Mouse (Mus musculus): ENCODE data around the gene Gucy2f.

DNA sequence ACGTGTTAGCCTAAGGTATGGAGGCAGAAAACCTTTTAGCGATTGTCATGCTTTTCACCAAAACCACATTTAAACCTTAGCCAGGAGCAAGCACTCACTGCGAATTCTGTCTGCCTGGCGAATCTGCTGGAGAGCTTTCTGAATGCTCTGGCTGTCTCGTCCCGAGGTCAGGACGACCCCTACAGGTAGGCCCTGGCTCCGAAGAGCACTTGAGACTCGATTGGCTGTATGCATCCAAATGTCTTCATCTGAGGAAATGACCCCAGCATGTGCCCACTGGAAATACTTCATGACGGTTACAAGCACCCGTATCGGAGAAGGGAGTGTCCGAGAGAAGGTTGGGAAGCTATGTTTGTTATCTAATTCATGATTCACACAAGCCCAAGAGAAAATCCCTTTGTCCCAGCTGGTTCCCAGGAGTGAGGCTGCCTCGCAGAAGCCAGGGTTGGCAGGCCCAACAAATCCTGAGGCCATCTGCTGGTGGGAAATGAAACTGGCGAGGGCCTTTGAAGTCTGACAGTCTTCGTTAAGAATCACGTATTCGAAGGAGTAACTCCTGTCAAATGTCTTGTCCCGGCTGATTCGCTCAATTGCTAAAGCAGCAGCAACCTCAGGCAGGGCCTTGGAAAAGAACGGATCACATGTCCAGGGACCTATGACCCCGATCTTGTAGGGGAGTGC is 7.6 kb downstream of the Gucy2f start:
- no peak for TF ChIP-seq POLR2A (IDR thresholded peaks at IDR 0.05; ENCODE audit: low read depth, low read length)
- TF ChIP-seq CTCF (IDR thresholded peaks at IDR 0.05; ENCODE audit: borderline replicate concordance, insufficient read depth, low read length), result no peak
